Mouse (Mus musculus) layer of hippocampus, adult 8-10 months (tissue): ENCODE measurements at regions not wholly inside any gene's neighbourhood (a gene's known extent, or its start where the extent isn't known, plus 50 kb on each side); places are given as distances from the start of the nearest gene placed in this dataset.

ENCODE experiments used
- DNase-seq, 2 experiments: peaks; one replicate each; pipeline ENCODE4 v3.0.0; 2022; ENCODE audit warnings: low spot score in 2 of 2

DNA sequence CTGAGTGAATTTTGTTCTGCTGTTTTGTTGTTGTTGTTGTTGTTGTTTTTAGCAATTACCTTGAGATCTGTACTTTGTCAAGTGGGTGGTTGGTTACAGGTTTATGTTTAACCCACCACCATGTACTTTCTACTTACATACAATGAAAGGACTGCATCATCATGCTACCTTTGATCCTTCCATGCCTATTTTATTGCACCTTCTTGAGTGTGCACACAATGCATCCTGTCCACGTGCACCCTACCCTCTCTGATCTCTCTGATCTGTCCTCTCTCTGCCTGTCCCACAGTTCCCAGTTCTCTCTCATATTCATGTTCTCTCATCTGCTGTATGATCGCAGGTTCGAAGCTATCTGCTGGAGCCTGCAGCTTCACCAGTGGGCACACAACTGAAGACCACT lies 59.9 kb upstream of the Gas1 start:
- DNase-seq = no peak

GRCm38 (mm10) chr13:60242447-60243109 lies 65.4 kb upstream of the Gas1 start:
- no peak for DNase-seq

DNA sequence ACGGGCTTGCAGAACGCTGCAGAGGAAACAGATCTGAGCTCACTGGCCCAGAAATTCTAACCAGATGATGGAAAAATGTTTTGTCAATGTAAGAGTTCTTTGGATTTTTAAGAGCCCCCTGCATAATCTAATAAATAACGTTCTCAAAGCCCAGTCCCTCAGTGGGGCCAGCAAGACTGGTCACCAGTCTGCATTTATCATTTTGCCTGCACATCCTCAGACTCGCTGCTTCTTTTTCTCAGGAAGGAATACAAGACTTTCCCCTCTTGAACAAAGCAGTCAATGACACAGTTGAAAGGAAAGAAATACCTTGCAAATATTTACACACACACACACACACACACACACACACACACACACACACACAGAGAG lies 65.9 kb upstream of the Gas1 start:
- no peak for DNase-seq

- DNase-seq = no peak
Observed at GRCm38 (mm10) chr13:60255162-60255561, 78.0 kb upstream of the Gas1 start.

DNA sequence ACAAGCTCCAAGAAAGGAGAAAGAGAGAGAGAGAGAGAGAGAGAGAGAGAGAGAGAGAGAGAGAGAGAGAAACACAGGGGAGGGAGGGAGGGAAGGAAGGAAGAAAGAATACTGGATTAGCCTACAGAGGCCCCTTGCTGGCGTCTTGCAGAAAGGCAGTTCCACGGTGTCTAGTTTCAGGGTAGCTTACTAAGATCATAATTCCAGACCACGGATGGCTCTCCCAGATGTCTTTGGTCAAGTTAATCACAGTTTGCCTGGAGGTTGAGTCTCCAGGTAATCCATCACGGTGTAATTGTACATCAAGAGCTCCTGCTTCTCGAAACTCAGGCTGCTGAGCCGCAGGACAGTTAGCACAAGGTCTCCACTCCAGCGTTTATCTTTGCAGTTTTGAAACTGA lies 78.5 kb upstream of the Gas1 start:
- no peak for DNase-seq

DNA sequence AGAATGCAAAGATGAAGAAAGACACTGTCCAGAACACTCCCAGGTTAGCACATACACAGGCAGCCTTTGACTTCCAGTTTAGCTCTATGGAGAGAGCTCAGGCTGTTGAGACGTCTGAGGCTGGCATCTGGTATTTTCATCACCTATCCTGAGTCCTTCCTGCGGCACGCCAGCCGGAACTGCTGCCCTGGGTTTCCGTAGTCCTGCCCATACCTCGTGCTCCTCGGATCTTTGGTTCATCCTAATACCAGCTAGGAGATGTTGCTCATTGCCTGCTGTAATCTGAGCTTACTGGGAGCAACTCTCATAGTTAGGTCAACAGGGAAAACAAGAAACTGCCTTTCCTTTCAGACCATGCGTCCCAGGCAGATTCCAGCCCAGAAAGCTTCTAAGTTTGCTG lies 79.8 kb upstream of the Gas1 start:
- no peak for DNase-seq

DNA sequence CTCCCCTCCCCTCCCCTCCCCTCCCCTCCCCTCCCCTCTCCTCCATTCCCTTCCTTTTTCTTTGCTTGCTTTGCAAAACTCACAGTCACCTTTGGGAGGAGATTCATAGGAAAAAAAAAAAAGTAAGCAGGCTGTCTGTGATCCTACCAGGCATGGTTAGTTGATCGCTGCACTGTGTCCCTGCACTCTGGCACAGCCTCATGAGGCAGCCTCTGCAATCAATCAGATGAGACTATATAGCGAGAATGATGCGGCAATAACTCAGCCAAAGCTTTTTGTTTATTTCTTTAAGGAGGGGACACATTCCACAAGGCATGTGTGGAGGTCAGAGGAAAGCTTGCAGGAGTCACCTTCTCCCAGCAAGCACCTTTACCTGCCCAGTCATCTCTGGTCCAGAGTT lies 80.7 kb upstream of the Gas1 start:
- DNase-seq = no peak

DNA sequence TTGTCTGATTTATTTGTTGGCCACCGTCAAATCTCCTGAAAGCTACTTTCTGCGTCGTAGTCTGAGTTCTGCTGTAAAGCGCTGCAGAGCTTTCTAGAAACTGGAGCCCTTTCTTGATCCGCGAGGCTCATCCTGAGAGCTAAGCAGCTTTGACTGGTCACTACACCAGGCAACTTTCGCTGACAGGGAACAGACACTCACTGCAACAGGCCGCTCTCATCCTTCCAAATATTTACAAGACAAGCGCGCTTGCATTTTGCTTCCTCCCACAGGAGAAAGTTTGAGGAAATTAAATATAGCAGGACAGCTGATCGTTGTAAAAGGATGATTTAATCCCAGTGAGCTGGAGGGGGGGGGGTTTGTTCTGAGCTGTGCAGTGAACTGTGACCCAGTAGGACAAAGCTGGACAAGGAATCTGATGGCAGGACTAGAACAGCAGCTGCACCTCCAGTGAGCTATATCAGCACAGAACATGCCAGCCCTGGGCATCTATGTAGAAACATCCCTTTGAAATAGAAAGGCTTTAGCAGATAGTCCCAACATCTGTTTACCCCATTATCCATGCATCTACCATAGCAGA lies 85.4 kb upstream of the Gas1 start:
- DNase-seq = no peak

DNA sequence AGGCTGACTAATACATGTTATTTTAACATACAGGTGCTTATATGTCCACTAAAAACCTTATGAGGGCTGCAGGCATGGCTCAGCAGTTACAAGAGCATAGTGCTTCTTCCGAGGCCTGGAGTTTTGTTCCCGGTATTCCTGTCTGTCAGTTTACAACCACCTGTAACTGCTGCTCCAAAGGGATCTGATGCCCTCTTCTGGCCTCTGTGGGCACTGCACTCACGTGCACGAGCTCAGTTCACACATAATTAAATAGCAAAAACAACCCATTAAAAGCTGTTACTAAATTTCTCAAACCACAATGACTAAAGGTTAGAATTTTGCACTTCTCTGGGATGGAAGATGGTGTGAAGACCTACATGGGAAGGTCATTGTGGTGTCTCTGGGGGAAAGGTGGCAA lies 87.3 kb upstream of the Gas1 start:
- DNase-seq = no peak

GRCm38 (mm10) chr13:60267557-60267956 lies 90.4 kb upstream of the Gas1 start:
- DNase-seq = peak in 1 of 2 experiments; percentile 21

DNA sequence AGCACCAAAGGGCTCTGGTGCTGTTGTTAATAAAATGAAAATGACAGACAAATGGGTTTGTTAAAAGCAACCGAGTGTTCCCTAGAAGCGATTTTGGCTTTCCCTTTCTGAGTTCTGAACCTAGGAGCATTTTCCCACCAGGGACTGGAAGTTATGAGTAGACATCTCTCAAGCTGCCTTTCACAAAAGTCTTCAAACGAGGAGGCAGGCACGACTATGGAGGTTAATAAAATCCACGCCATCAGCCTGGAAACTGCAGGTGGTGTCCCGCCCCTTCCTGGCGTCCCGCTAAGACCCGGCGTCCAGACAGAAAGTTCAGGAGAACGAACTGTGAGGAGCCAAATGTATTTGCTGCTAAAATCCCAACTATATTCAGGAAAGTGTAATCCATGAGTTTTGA lies 91.1 kb upstream of the Gas1 start:
- no peak for DNase-seq

- no peak for DNase-seq
Observed at GRCm38 (mm10) chr13:60269406-60269841, 92.3 kb upstream of the Gas1 start.

DNA sequence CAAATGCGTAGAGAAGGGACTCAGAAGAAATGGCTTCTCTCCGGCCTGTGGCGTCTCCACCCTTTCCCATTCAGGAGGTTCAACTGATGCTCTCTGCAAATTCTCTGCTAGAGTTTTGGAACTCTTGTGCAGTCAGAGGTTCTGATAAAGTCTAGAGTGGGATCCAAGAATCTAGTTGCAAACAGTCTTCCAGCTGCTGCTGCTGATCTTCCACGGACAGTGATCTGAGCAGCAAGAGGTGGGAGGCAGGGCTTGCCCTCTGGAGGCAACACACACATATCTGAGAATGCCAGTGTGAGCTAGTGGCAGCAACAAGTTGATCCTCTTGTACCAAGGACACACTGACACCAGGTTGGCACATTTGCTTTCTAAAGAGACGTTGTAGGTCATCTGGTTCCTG lies 93.4 kb upstream of the Gas1 start:
- no peak for DNase-seq

GRCm38 (mm10) chr13:60273331-60273730 lies 96.2 kb upstream of the Gas1 start:
- no peak for DNase-seq

DNA sequence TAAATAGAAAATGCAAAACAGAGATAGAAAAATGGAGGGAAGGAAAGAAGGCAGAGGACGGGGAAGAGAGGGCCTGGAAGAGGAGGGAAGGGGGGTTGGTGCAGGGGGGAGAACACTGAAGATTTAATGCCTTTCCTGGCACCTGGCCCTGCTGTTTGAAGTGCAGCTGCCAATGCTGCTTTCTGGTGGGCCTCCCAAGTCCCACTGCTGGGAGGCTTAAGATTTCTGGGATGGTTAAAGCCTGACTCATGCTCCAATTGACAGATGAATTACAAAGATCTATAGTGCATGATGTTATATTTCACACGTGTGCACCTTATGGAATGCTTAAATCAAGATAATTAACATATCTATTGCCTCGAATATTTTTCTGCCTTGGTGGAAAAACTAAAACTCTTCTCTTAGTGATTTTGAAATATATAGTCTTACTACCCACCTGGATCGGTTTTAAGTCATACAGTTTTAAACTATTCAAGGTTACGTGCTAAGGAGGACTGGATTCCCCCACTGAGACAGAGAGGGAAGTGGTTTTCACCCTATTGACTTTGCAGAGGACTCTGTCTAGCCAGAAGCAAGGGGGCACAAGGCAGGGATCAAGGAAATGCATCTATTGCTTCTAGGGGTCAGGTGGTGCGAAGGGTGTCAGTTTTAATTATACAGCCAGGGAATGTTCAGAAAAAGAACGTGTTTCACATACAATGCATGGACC lies 105.5 kb upstream of the Gas1 start:
- no peak for DNase-seq

DNA sequence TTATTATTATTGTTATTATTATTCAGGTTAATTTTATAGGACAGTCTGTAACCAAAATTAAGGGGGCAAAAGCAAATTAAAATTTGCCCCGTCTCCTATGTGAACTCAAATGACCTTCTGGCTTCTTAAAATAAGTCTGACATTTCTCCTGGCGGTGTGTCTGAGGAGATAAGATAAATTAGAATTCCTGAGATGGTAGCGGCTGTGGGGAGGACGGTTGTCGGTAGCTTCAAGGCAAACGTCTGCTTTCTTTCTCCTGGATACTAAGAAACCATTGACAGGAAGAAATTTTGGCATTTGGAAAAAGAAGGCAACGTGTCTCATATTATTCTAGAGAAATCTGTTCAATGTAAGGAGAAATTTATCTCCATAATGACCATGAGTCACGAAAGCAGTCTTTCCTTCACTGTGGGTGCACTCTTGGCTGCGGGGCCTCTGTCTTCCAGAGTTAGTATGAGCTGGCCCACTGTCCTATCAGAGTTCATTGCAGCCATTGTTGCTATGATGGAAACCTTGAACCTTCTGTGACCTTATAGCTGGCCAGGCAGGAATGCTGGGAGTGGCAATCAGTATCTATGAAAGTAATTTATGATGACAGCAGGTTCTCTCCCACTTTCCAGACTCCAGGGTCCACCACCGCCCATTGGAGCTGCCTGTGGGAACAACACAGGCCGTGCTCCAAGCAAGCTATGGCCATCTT lies 109.5 kb upstream of the Gas1 start:
- DNase-seq = no peak

- DNase-seq = no peak
Observed at GRCm38 (mm10) chr13:60289650-60290049, 112.5 kb upstream of the Gas1 start.

DNA sequence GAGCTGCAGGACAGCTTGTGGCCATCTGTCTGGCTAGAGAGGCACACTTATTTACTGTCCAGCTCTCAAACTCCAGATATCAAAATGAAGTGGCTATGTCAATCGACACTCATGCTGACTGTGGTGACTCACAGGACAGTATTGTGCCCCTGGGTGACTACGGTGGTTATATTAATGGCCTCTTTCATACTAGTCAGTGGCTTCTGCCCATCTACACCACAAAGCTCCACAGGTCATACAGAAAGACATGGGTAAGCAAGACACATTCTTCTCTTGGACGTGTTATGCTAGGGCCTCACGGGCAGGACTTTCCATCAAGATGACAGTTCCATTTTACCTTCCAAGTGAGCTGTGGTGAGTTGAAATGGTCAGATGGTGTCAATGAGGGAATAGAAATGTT lies 113.7 kb upstream of the Gas1 start:
- DNase-seq = no peak

GRCm38 (mm10) chr13:60291344-60291743 lies 114.2 kb upstream of the Gas1 start:
- DNase-seq = no peak

DNA sequence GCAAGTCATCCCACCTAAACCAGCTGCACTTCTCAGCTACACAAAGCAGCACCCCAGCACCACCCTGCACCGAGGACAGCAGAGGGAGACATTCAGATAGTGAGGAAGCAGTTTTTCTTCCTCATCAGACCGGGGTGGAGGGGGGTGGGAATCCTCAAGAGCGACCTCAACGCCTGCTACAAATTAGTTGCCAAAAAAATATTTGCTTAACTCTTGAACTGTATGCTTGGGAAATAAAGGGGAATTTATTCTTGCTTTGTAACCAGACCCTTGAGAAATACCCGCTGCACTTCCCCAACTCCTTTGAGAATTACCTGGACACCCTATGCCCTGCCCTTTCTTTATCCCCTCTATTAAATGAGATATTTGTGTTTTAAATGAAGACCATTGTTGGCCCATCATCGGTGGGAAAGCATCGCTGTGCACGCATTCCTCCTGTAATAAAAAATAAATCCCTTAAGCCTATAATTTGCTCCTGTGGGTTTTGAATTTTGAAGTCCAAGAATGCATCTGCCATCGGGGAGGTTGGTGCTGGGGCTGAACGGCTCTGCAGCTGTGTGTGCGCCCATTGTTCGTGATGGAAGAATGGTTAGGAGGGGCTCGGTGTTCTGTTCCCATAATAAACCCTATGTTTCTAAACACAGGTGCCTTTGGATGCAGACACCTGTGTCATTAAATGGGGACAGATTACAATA lies 119.2 kb upstream of the Gas1 start:
- no peak for DNase-seq

DNA sequence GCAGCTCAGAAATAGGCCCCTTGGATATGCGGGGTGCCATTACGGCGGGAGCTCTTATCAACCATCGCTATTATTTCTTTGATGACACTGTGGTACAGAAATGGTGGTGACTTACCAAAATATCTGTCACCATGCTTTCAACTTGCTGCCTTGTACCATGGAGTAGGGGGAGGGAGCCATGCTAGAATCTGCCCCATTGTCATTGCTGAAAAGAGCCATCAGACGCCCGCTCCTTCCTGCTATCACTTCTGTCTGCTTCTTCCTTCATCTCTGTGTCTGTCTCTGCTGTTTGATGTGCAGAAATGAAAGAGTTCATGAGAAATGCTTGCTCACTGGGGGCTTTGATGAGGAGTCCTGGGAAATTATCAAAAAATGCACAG lies 119.7 kb upstream of the Gas1 start:
- DNase-seq = no peak

DNA sequence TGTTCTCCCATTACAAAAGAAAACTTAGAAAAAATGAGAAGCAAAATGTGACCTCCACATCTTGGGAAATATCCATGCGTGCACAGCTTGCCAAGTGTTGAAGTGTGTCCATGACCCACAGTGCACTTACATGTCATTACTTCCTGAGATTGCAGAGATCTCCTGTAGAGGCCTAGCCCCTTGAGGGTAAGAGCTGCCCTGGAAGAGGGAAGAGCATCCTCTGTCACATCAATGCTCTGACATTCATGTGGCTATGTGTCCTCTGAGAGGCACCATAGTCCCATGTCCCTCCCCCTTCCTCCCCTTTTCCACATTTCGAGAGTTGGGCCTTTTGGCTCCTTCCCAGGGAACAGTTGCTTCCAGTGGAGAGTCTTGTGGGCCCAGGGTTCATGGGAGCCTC lies 121.4 kb upstream of the Gas1 start:
- DNase-seq = no peak
